Mouse (Mus musculus) ES-CJ7 (cell line): ENCODE measurements around the gene Fam181b.
A peak's percentile ranks its signal among the peaks of the same experiment; 100 is the strongest.

Experiments
- DNase-seq: peaks from one replicate; pipeline ENCODE4 v3.0.0; 2011; ENCODE audit warnings: low read depth, low spot score

Gene Fam181b

DNA sequence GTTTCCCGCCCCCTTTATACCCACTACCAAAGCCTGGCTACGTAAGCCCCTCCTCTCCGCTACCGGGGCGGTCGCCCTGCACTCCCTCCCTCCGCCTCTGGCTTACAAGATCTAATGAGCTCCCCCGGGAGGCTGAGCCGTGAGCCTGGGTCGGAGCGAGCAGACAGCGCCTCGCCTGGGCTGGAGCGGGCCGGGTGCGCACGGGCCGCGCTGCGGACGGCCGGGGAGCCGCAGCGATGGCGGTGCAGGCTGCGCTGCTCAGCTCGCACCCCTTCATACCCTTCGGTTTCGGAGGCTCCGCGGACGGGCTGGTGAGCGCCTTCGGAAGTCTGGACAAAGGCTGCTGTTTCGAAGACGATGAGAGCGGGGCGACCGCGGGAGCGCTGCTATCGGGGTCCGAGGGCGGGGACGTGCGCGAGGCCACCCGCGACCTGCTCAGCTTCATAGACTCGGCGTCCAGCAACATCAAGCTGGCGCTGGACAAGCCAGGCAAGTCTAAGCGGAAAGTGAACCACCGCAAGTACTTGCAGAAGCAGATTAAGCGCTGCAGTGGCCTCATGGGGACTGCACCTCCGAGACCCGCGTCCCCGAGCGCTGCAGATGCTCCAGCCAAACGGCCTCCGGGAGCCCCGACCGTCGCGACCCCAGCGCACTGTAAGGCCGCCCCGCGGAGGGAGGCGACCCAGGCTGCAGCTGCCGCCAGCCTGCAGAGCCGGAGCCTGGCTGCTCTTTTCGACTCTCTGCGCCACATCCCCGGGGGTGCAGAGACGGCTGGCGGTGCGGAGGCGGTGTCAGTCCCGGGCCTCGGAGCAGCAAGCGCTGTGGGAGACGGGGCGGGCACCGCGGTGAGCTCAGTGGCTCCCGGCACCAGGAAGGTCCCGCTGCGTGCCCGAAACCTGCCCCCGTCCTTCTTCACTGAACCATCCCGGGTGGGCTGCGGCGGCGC is at the start of gene Fam181b:
Gene Fam181b (plus strand): TSS at position 81 of the 946 bp plus-strand sequence.
- peak; percentile 89 for DNase-seq

DNA sequence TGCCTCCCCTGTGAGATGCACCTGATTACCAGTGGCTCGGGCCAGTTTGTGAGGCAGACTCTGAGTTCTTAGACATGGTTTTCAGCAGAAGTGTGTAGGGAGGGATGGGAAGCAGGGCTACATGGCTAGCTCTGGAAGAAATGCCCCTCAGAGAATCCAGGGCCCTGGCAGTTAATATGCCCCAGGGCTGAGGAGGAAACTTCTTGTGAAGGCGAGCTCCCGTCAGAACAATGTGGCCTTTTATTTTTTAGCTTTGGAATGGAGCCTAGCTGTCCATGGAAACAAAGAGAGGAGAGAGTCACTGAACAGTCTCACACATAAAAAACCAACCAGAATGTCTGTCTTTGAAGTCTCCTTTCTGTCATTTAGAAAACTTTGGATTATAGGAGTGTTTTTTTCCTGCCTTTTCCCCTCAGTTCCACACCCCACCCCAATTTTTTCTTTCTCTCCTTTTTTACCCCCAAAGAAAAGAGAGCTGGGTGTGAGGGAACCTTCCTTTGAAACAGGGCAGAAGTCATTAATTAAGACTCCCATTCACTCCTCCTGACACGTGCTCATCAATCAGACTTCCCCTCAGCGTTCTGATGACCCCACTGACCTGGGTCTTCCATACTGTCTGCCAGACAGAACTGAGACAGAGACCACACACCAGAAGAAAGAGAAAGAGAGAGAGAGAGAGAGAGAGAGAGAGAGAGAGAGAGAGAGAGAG is 41.7 kb upstream of the Fam181b start:
- DNase-seq = no peak

DNA sequence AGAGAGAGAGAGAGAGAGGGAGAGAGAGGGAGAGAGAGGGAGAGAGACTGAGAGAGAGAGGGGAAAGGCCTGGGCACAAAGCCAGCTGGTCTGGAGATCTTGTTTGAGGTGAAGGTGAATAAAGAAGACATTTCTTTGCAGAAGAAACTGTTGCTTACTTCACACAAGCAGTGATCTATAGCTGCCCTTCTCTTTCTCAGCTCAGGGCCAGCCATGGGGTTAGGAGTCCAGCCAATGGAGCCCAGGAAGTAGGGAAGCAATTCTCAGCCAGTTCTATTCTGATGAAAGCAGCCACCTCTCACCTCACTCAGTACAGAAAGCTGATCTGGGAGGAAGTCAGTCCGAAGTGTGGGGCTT is 41.2 kb upstream of the Fam181b start:
- DNase-seq = no peak

DNA sequence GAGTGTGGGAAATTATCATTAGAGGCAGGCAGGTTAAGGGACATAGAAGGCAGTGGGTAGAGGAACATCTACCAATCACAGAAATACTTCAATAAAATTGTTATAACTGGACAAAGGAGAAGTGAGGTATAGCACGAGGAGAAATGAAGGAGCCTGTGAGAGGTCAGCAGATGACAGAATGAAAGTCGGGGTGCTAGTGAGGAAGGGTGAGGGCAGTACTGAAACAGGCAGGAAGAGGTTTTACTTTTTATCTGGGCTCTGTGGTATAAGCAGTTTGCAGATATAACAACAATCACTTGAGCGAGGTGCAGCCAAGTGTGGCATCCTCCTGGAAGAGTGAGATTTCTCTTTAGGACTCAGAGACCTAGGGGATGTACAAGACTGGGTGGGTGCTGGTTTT is 40.1 kb upstream of the Fam181b start:
- DNase-seq = no peak

DNA sequence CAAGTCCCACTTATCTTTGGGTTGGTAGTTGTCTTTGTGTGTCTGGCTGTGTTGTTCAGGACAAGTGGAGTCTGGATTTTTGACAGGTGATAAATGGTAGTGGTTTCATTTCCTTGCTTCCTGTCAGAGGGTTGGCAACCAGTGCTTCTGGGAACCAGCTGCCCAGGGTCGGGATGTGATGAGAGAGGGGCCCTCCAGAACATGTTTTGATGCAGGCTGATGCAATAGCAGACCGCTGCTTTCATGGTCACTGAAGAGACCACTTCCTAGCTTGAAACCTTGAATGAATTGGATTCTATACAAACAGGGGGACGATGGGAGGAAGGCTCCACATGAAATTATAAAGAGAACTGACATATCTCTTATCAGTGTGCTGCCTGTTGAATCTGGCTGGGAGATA is 35.3 kb upstream of the Fam181b start:
- DNase-seq = no peak

DNA sequence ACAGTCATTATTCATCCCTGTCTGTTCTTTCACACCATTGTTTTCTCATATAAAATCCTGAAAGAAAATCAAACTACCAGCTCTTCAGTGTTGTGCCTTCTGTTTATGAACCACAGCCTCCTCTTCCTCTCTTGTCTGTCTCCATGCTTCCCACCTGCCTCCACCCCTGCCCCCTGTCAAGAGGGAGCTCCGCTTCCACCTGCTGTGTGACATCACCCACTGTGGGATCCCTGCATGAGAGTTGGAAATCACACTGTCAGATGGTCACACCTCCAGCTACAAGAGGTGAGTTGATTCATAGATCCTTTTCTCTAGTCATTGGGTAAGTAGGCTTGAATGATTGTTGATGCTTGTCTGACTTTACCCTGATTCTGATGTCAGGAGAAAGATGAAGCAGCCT is 34.9 kb upstream of the Fam181b start:
- DNase-seq = no peak

DNA sequence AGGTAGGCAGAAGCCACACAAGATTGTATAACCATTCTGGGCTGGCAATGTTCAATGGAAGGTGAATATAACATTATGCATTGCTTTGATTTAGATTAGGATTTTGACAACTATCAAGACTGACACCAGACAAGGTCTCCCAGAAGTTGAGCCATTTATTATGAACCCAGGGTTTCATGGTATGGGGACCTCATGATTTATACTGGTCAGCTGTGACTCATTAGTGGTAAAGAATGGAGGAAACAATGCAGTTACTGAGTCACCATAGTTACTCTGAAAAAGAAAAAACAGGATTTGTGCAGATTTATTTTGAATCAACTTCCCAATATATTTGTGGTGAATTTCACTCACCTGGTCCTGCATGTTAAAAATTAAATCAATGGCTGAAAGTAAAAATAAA is 18.8 kb upstream of the Fam181b start:
- DNase-seq = no peak

DNA sequence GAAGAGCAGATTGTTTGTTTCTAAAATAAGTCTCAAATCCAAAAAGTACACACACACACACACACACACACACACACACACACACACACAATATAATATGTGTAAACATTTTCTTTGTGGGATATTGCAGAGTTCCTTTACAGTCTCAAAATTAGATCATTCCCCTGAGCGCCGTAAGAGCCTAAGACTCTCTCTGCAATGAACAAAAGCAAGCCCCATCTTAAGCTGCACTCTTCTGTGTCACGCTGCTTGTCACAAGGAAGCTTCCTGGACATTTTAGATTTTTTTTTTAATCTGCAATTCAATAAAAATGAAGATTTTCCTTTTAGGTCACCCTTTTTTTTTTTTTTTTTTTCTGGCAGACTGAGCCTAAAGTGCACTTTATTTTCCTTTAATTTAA is 17.9 kb upstream of the Fam181b start:
- DNase-seq = no peak

GRCm38 (mm10) chr7:93062189-93062588 is 17.5 kb upstream of the Fam181b start:
- DNase-seq = no peak

GRCm38 (mm10) chr7:93067464-93068015 is 12.1 kb upstream of the Fam181b start:
- DNase-seq = peak; percentile 14

DNA sequence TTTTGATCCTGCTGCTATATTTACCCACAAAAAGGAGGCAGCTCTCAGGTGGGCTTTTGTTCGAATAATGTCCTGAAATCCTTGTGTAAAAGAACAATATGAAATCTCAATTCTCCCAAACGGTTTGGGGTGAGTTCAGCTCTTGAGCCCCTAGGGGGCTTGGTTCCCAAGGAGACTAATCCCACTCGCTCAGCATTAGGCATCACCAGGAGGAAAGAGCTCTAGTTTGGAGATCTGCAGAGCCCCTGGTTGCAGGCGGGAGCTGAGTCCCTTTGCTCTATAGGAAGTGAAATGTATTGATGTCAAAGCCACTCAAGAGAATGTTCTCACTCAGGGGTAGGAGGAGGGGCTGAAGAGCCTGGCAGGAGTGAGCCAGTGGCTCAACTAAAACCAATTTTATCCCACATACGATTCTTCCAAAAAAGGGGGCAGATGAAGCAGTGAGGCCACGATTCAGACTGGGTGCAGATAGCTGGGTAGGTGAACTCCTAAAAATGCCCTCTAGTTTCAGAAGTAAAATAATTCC is 3.2 kb upstream of the Fam181b start:
- DNase-seq = peak; percentile 25

GRCm38 (mm10) chr7:93079420-93079784 is 263 bp upstream of the Fam181b start:
- no peak for DNase-seq

DNA sequence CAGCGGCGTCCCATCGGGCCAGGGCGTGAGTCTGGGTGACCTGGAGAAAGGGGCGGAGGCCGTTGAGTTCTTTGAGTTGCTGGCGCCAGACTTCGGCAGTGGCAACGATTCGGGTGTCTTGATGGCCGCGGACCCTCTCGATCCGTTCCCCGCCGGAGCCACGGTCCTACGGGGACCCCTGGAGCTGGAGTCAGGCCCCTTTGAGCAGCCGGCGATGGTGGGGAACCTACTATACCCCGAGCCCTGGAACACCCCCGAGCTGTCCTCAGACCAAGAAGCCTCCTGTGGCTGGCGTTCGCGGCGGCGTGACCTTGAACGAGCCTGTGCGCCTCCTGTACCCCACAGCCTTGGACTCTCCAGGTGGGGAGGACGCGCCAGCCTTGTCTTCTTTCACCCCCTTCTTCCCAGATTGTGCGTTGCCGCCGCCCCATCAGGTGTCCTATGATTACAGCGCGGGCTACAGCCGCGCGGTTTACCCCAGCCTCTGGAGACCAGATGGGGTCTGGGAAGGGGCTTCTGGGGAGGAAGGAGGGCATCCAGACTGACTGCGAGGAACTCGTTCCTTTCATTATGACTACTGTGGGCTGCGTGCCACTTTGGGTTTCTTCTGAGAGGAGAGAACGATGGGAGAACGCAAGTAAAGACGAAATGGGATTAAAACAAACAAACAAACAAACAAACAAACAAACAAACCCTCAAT is 1.2 kb downstream of the Fam181b start:
- DNase-seq = peak; percentile 17

DNA sequence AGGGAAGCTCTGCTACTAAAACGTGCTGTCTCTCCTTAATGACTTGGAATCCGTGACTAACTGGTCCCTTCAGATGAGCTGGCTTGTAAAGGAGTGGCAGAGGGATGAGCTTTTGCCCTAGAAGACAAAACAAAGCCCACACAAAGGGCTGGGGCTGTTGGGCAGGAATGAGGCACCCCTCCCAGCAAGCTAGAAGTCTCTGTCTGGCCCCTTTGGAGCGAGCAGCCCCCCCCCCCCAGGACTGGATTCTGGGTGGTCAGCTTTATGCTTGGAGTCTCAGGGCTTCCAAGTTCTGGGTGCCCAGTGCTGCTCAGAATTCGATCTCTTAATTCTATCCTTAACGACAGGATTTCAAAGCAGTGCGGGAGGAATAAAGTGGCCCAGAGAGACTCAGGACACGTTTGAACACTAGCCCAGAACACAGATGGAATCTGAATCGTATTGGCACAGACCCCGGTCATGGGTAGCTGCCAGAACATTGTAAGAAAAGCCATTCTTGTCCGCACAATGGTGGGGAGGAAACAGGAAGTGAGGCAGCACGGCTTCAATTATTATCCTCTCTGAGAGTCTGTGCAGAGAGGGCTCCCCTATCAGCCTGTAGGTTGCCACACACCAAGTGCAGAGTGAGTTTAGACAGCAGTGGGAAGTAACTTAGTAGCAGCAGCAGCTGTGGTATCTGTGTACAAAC is 13.8 kb downstream of the Fam181b start:
- no peak for DNase-seq

DNA sequence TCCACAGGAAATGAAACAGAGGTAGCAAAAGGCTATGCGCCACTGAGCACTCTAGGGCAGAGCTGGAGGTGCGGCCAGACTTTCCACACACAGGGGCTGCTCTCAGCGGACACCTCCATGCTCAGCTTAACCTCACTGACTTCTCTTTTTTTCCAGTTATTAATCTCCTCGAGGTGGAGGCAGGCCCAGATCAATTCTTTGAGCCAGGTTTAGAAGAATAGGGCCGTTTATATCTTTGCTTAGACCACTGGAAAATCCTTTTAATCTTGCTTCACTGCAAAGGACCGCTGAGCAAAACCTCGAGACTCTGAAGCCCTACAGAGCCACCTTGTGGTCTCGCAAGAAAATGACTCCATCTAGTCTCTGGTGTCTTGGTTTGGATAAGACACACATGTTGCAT is 15.8 kb downstream of the Fam181b start:
- DNase-seq = peak; percentile 67

DNA sequence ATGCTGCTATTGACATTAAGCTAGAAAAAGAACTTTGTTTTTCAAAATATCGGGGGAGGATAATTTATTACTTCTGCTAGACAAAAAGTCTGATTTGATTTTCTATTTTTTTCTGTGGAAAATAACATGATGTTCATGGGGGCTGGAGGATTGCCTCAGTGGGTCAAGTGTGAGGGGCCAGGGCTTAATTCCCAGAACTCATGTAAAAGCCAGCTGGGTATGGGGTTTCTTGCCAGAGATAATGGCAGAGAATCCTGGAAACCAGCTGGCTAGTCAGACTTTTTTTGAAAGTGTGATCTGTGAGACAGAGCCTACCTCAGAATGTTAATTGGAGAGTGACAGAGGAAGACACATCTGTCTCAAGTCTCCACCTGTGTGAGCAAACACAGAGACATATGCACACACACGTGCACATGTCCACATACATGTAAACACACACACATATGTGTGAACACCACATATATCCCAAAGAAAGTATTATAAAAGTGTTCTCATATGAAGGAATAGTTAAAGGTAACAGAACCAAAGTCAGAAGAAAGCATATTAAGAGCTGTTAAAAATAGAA is 25.2 kb downstream of the Fam181b start:
- no peak for DNase-seq

GRCm38 (mm10) chr7:93110370-93110965 is 30.8 kb downstream of the Fam181b start:
- no peak for DNase-seq

DNA sequence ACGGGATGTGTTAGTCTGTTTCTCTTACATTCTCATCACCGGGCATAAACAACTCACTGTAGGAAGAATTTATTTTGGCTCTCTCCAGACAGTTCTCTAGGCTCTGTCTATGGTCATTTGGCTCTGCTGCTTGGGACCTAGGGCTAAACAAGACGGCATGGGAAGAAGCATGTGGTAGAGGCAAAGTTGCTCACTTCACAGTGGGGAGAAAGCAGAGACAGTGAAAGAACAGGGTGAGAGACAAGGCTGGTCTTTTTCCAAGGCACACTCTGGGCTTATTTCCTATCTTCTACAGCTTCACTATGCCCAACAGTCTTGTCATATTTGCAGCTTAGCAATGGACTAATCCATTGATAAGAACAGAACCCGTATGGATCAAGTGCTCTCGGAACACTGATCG is 31.4 kb downstream of the Fam181b start:
- DNase-seq = no peak

- DNase-seq = no peak
Observed at GRCm38 (mm10) chr7:93117561-93117960, 37.9 kb downstream of the Fam181b start.

- DNase-seq = peak; percentile 48
Observed at GRCm38 (mm10) chr7:93123936-93124335, 44.3 kb downstream of the Fam181b start.
